Mouse (Mus musculus) midbrain, embryonic 15.5 days (tissue): Measurements from ENCODE around the gene Wwox. TPM values are rescaled to one million over a fixed set of nuclear protein-coding genes. Genes with fewer than 3 reads are reported as not detected.
A peak's percentile ranks its signal among the peaks of the same experiment; 100 is the strongest.

ENCODE experiments used
- ATAC-seq: fragments of 200-750 bp; cut with Nextera tagmentation; replicated peaks from 2 replicates; pipeline ENCODE4 v1.8.0; 2017; ENCODE audit warnings: moderate TSS enrichment
- H3K27ac ChIP-seq: fragments of 300-500 bp; sonication (generic); 2 replicates; pipeline ENCODE4 v1.5.1; 2015; ENCODE audit warnings: mild to moderate bottlenecking, inconsistent platforms
- H3K27me3 ChIP-seq: fragments of 300-500 bp; sonication (generic); replicated peaks from 2 replicates; pipeline ENCODE4 v1.6.1; 2015; ENCODE audit warnings: inconsistent platforms
- H3K36me3 ChIP-seq: fragments of 300-500 bp; sonication (generic); replicated peaks from 2 replicates; pipeline ENCODE4 v1.6.1; 2015; ENCODE audit warnings: inconsistent platforms
- H3K4me1 ChIP-seq: fragments of 300-500 bp; sonication (generic); 2 replicates; pipeline ENCODE4 v1.6.1; 2015; ENCODE audit warnings: inconsistent platforms
- H3K4me2 ChIP-seq: fragments of 300-500 bp; sonication (generic); 2 replicates; pipeline ENCODE4 v1.6.1; 2015; ENCODE audit warnings: inconsistent platforms, mild to moderate bottlenecking, moderate library complexity
- H3K4me3 ChIP-seq: fragments of 300-500 bp; sonication (generic); 2 replicates; pipeline ENCODE4 v1.5.1; 2015; ENCODE audit warnings: mild to moderate bottlenecking, inconsistent platforms
- H3K9ac ChIP-seq: fragments of 300-500 bp; sonication (generic); 2 replicates; pipeline ENCODE4 v1.6.1; 2015; ENCODE audit warnings: mild to moderate bottlenecking, inconsistent platforms
- H3K9me3 ChIP-seq: fragments of 300-500 bp; sonication (generic); 2 replicates; pipeline ENCODE4 v1.6.1; 2016; ENCODE audit warnings: inconsistent platforms
- WGBS: fragments of 180-500 bp; shearing (Covaris S2); methylation state at CpG from one replicate; pipeline ENCODE4 v1.1.7; 2015; ENCODE audit warnings: mixed read lengths; 5-methylcytosine and 5-hydroxymethylcytosine counted together
- polyA plus RNA-seq: library from polyadenylated mRNA; unstranded; fragments of >200 nt; fragmentation: Nextera tagmentation; extraction: Ambion mirVana; gene quantifications from 2 replicates; pipeline ENCODE4 v1.2.1, GENCODE M21; 2015

Wwox gene
- polyA plus RNA-seq, 1 experiment from 2014 or later: 13.2 TPM

DNA sequence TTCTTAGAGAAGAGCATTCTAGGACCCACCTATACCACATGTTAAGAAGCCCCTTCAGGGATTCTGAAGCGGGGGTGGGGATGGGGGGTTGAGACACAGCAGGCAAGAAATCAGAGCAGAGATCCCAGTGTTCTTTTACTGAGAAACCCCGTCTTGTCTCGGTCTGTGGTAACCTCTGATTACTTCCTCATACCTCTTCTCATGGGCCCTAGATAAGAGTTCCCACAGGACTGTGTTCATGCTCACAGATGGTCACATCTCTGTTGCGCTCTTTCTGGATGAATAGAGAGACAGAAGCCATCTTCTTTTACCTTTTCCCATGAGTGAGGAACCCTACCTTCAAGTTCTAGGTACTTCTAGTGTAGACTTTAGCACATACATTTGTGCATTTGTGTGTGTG is 488.5 kb downstream of the Wwox start:
- Histone ChIP-seq H3K9ac (no peak overlapping the region), H3K27ac (no peak overlapping the region), H3K9me3 (no peaks in the 10 kb centered on the region), H3K36me3 (no peaks in the 10 kb centered on the region), H3K27me3 (peaks cover 4% of the 10 kb centered on the region; the same call in 1 of the 2 replicates), H3K4me1 (peaks cover 14% of the 10 kb centered on the region), H3K4me2 (no peak overlapping the region), H3K4me3 (no peak overlapping the region)
- ATAC-seq: no peak
- 89% methylated on average over 4 of the region's 4 CpGs for WGBS

GRCm38 (mm10) chr8:114929597-114929996 is 490.1 kb downstream of the Wwox start:
- no peak for ATAC-seq
- H3K4me1 ChIP-seq: peaks cover 14% of the 10 kb centered on the region
- WGBS: 93% methylated on average over 4 of the region's 4 CpGs
- H3K27ac ChIP-seq: no peak overlapping the region
- H3K4me2 ChIP-seq: no peak overlapping the region
- no peak overlapping the region for H3K4me3 ChIP-seq
- no peaks in the 10 kb centered on the region for H3K9me3 ChIP-seq
- no peaks in the 10 kb centered on the region for H3K36me3 ChIP-seq
- H3K27me3 ChIP-seq: peaks cover 4% of the 10 kb centered on the region; the same call in 1 of the 2 replicates
- H3K9ac ChIP-seq: no peak overlapping the region

DNA sequence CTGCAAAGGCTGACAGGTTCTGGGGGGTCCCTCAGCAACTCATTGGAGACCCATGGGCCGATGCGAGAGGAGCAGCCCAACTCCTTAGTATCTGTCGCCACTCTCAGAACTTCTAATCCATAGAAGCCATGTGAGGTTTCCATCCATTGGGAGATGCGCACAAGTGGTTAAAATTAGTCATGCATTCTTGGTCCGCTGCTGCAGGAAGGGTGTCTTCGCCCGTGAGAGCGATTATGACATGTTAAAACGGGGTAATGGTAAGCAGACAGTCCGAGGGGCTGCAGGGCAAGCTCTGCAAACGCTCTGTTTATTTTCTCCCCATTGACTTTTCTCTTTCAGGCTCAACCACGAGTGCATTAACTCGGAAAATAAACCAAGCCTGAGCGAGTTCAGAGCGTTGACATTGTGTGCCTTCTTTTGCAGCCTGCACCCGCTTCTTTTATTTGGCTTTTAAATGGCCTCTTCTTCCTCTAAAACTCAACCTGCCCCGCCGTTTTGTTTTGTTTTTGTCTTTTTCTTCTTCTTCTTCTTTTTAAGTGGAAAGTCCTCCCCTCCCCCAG is 492.7 kb downstream of the Wwox start:
- WGBS: 15% methylated on average over 18 of the region's 18 CpGs
- Histone ChIP-seq H3K9me3 (no peaks in the 10 kb centered on the region), H3K9ac (no peak overlapping the region), H3K27me3 (peaks cover 4% of the 10 kb centered on the region; the same call in 1 of the 2 replicates), H3K36me3 (no peaks in the 10 kb centered on the region), H3K27ac (no peak overlapping the region), H3K4me1 (peaks cover 12% of the 10 kb centered on the region), H3K4me2 (peak overlapping the region; percentile 30), H3K4me3 (no peak overlapping the region)
- ATAC-seq: no peak

GRCm38 (mm10) chr8:114933248-114933647 is 493.8 kb downstream of the Wwox start:
- WGBS: 80% methylated on average over 1 of the region's 1 CpGs
- H3K36me3 ChIP-seq: no peaks in the 10 kb centered on the region
- peaks cover 12% of the 10 kb centered on the region for H3K4me1 ChIP-seq
- no peak for ATAC-seq
- H3K9ac ChIP-seq: no peak overlapping the region
- no peak overlapping the region for H3K4me3 ChIP-seq
- H3K27ac ChIP-seq: no peak overlapping the region
- no peaks in the 10 kb centered on the region for H3K9me3 ChIP-seq
- peaks cover 4% of the 10 kb centered on the region for H3K27me3 ChIP-seq
- H3K4me2 ChIP-seq: no peak overlapping the region

- no peak overlapping the region for H3K27ac ChIP-seq
- no peaks in the 10 kb centered on the region; the same call in 1 of the 2 replicates for H3K27me3 ChIP-seq
- no peak overlapping the region for H3K9ac ChIP-seq
- 0 out of 2 replicates have a peak, but pooled peaks have one; percentile 20 for ATAC-seq
- no peaks in the 10 kb centered on the region for H3K36me3 ChIP-seq
- no peak overlapping the region for H3K4me3 ChIP-seq
- WGBS: 7% methylated on average over 10 of the region's 10 CpGs
- H3K9me3 ChIP-seq: no peaks in the 10 kb centered on the region
- peaks cover 11% of the 10 kb centered on the region for H3K4me1 ChIP-seq
- no peak overlapping the region for H3K4me2 ChIP-seq
These were observed 497.4 kb downstream of the Wwox start for GRCm38 (mm10) chr8:114936887-114937286.

- no peaks in the 10 kb centered on the region; the same call in 1 of the 2 replicates for H3K27me3 ChIP-seq
- no peak for ATAC-seq
- no peak overlapping the region for H3K9ac ChIP-seq
- no peaks in the 10 kb centered on the region for H3K36me3 ChIP-seq
- H3K4me2 ChIP-seq: no peak overlapping the region
- no peak overlapping the region for H3K27ac ChIP-seq
- no peaks in the 10 kb centered on the region for H3K9me3 ChIP-seq
- WGBS: 88% methylated on average over 8 of the region's 8 CpGs
- H3K4me1 ChIP-seq: no peaks in the 10 kb centered on the region
- no peak overlapping the region for H3K4me3 ChIP-seq
These were observed 499.9 kb downstream of the Wwox start for GRCm38 (mm10) chr8:114939338-114939737.

- H3K4me2 ChIP-seq: no peak overlapping the region
- H3K27ac ChIP-seq: no peak overlapping the region
- no peak overlapping the region for H3K9ac ChIP-seq
- ATAC-seq: no peak
- no peaks in the 10 kb centered on the region; the same call in 1 of the 2 replicates for H3K27me3 ChIP-seq
- no peak overlapping the region for H3K4me3 ChIP-seq
- H3K4me1 ChIP-seq: no peaks in the 10 kb centered on the region
- WGBS: 98% methylated on average over 5 of the region's 5 CpGs
- H3K9me3 ChIP-seq: no peaks in the 10 kb centered on the region
- H3K36me3 ChIP-seq: no peaks in the 10 kb centered on the region
These were observed 501.6 kb downstream of the Wwox start for GRCm38 (mm10) chr8:114941096-114941495.

DNA sequence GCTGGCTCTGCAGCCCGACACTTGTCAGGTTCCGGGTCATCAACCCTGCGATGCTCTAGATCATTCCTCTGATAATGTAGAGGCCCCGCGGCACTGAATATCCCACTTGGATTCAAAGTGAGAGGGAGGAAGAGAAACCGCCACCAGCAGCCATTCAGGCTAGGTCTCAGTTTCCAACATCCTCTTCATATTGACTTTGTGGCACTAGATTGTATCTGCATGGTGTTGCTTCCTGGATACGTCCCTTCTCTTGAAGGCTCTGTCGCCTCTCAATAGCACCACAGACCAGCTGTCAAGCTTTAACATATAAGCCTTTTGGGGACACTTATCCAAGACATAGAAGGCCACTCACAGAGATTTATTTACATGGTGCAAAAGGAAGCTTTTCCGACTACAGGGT is 502.2 kb downstream of the Wwox start:
- Histone ChIP-seq H3K4me2 (no peak overlapping the region), H3K9me3 (no peaks in the 10 kb centered on the region), H3K4me1 (no peaks in the 10 kb centered on the region), H3K27me3 (no peaks in the 10 kb centered on the region; the same call in 1 of the 2 replicates), H3K9ac (no peak overlapping the region), H3K4me3 (no peak overlapping the region), H3K27ac (no peak overlapping the region), H3K36me3 (no peaks in the 10 kb centered on the region)
- 86% methylated on average over 9 of the region's 9 CpGs for WGBS
- ATAC-seq: no peak

DNA sequence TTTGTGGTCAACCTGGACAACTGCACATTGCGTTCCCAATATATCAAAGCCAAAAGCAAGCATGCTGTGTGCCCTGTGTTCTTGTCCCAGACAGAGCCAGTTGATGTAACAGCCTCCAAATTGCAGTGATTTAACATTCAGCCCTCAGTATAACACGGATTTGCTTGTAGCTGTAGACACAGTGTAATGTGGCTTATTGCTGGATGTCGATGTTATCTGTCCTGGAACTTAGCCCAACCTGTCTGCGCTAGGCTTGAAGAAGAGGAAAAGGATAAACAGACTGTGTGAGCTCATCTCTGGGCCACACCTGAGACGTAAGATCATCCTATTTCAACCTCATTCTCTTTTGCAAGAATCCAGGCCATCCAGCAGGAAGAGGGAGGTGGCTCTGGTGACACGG is 508.5 kb downstream of the Wwox start:
- 83% methylated on average over 6 of the region's 6 CpGs for WGBS
- no peaks in the 10 kb centered on the region for H3K4me1 ChIP-seq
- H3K4me3 ChIP-seq: no peak overlapping the region
- no peak for ATAC-seq
- no peaks in the 10 kb centered on the region for H3K36me3 ChIP-seq
- no peaks in the 10 kb centered on the region for H3K27me3 ChIP-seq
- H3K4me2 ChIP-seq: no peak overlapping the region
- H3K27ac ChIP-seq: no peak overlapping the region
- no peaks in the 10 kb centered on the region for H3K9me3 ChIP-seq
- H3K9ac ChIP-seq: no peak overlapping the region

- H3K9me3 ChIP-seq: no peaks in the 10 kb centered on the region
- no peak overlapping the region for H3K4me2 ChIP-seq
- H3K9ac ChIP-seq: no peak overlapping the region
- H3K36me3 ChIP-seq: no peaks in the 10 kb centered on the region
- H3K27ac ChIP-seq: no peak overlapping the region
- no peak overlapping the region for H3K4me3 ChIP-seq
- H3K27me3 ChIP-seq: no peaks in the 10 kb centered on the region
- no peak for ATAC-seq
- no peaks in the 10 kb centered on the region for H3K4me1 ChIP-seq
- WGBS: 78% methylated on average over 8 of the region's 8 CpGs
These were observed 517.1 kb downstream of the Wwox start for GRCm38 (mm10) chr8:114956377-114957168.

DNA sequence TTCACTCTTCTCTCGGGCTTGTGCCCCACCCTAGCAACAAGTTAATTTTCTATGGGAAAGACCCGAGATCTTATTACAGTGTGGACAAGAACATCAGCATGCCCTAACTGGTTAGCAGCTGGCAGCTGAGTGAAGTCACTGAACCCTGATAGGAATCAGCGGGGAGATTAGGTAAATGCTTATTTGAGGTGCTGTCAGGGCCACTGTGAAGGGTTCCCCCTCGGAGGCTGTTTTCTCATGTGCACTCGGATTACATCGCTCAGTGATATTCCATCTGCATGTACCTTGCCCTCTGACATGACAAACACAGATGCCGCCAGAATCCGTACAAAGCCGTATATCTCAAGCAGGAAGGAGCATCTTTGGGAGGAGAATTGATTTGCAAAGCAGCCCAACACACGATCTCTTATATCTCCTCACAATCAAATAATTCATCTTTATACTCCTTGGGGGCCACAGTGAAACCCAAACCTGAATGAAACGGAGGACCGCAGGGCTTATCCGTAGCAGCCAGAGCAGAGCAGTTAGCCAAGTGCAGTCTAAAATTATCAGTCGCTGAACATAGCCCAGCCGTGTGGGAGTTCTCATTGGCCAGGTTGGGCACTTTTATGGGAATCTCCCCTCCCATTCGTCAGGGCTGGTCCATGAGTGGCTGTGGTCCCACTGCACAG is 519.1 kb downstream of the Wwox start:
- WGBS: 74% methylated on average over 16 of the region's 16 CpGs
- H3K27me3 ChIP-seq: no peaks in the 10 kb centered on the region
- H3K4me2 ChIP-seq: no peak overlapping the region
- H3K9me3 ChIP-seq: no peaks in the 10 kb centered on the region
- no peaks in the 10 kb centered on the region for H3K36me3 ChIP-seq
- no peak overlapping the region for H3K4me3 ChIP-seq
- H3K27ac ChIP-seq: no peak overlapping the region
- no peaks in the 10 kb centered on the region for H3K4me1 ChIP-seq
- no peak for ATAC-seq
- H3K9ac ChIP-seq: no peak overlapping the region

DNA sequence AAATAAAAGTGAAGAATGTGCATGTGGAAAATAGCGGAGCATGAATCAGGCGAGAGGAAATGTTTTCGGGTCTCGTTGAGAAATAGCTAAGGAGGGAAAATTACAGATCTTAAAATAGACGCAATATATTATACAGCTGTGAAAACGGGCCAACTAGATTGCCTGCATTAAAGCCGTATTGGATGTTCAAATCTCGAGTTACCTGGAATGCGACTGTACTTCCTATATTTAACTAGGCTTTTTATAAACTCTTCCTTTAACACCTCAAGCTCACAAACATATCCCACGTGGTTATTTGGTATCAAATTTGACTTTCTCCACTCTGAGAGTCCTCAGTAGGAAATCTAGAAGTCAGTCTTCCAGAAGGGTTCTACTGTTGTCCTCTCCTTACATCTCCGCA is 520.0 kb downstream of the Wwox start:
- Histone ChIP-seq H3K9me3 (no peaks in the 10 kb centered on the region), H3K4me1 (no peaks in the 10 kb centered on the region), H3K27ac (no peak overlapping the region), H3K4me2 (no peak overlapping the region), H3K36me3 (no peaks in the 10 kb centered on the region), H3K9ac (no peak overlapping the region), H3K27me3 (no peaks in the 10 kb centered on the region), H3K4me3 (no peak overlapping the region)
- 91% methylated on average over 11 of the region's 11 CpGs for WGBS
- ATAC-seq: no peak
